Mouse (Mus musculus): ENCODE data around the gene Snx10. TPM values are rescaled to one million over a fixed set of nuclear protein-coding genes. Genes with fewer than 3 reads are reported as not detected.
A peak's percentile ranks its signal among the peaks of the same experiment; 100 is the strongest.

The Snx10 gene
- polyA plus RNA-seq, 1 experiment from 2014 or later = 17.6 TPM

GRCm38 (mm10) chr6:51556562-51556961 is 32.9 kb downstream of the Snx10 start:
- Histone ChIP-seq H3K4me2 (replicated peaks; ENCODE audit: low read depth, low read length) (no peak overlapping the region), H3K27me3 (ENCODE audit: control insufficient read depth, insufficient read depth, low read length) (no peaks in the 10 kb centered on the region), H3K9ac (replicated peaks; ENCODE audit: low read depth, low read length) (no peak overlapping the region), H3K4me1 (ENCODE audit: control insufficient read depth, insufficient read depth, low read length) (no peaks in the 10 kb centered on the region), H3K27ac (ENCODE audit: low read length) (no peak overlapping the region), H3K4me3 (ENCODE audit: low read depth, low read length) (no peak overlapping the region), H3K36me3 (ENCODE audit: control insufficient read depth, insufficient read depth, low read length) (no peaks in the 10 kb centered on the region), H3K9me3 (ENCODE audit: control insufficient read depth, low read depth, low read length) (no peaks in the 10 kb centered on the region)
- 92% methylated on average over 7 of the region's 7 CpGs for WGBS
- ATAC-seq (ENCODE audit: insufficient number of reproducible peaks, insufficient read depth, low FRiP score, low read depth) = no peak

GRCm38 (mm10) chr6:51558311-51558710 is 34.6 kb downstream of the Snx10 start:
- H3K4me2 ChIP-seq (replicated peaks; ENCODE audit: low read depth, low read length) = no peak overlapping the region
- H3K4me3 ChIP-seq (ENCODE audit: low read depth, low read length) = no peak overlapping the region
- no peaks in the 10 kb centered on the region for H3K36me3 ChIP-seq (ENCODE audit: control insufficient read depth, insufficient read depth, low read length)
- ATAC-seq (ENCODE audit: insufficient number of reproducible peaks, insufficient read depth, low FRiP score, low read depth) = no peak
- no peaks in the 10 kb centered on the region for H3K4me1 ChIP-seq (ENCODE audit: control insufficient read depth, insufficient read depth, low read length)
- no peaks in the 10 kb centered on the region for H3K9me3 ChIP-seq (ENCODE audit: control insufficient read depth, low read depth, low read length)
- WGBS = 94% methylated on average over 7 of the region's 7 CpGs
- H3K27me3 ChIP-seq (ENCODE audit: control insufficient read depth, insufficient read depth, low read length) = no peaks in the 10 kb centered on the region
- H3K9ac ChIP-seq (replicated peaks; ENCODE audit: low read depth, low read length) = no peak overlapping the region
- H3K27ac ChIP-seq (ENCODE audit: low read length) = no peak overlapping the region

GRCm38 (mm10) chr6:51566771-51567680 is 43.3 kb downstream of the Snx10 start:
- 61% methylated on average over 14 of the region's 14 CpGs for WGBS
- no peak overlapping the region for H3K4me2 ChIP-seq (replicated peaks; ENCODE audit: low read depth, low read length)
- H3K36me3 ChIP-seq (ENCODE audit: control insufficient read depth, insufficient read depth, low read length) = no peaks in the 10 kb centered on the region
- H3K27ac ChIP-seq (ENCODE audit: low read length) = no peak overlapping the region
- no peaks in the 10 kb centered on the region for H3K4me1 ChIP-seq (ENCODE audit: control insufficient read depth, insufficient read depth, low read length)
- H3K9ac ChIP-seq (replicated peaks; ENCODE audit: low read depth, low read length) = no peak overlapping the region
- no peak overlapping the region for H3K4me3 ChIP-seq (ENCODE audit: low read depth, low read length)
- H3K27me3 ChIP-seq (ENCODE audit: control insufficient read depth, insufficient read depth, low read length) = no peaks in the 10 kb centered on the region
- ATAC-seq (ENCODE audit: insufficient number of reproducible peaks, insufficient read depth, low FRiP score, low read depth) = no peak
- no peaks in the 10 kb centered on the region for H3K9me3 ChIP-seq (ENCODE audit: control insufficient read depth, low read depth, low read length)

- no peaks in the 10 kb centered on the region for H3K36me3 ChIP-seq (ENCODE audit: control insufficient read depth, insufficient read depth, low read length)
- no peaks in the 10 kb centered on the region for H3K27me3 ChIP-seq (ENCODE audit: control insufficient read depth, insufficient read depth, low read length)
- WGBS = 88% methylated on average over 8 of the region's 8 CpGs
- no peak for ATAC-seq (ENCODE audit: insufficient number of reproducible peaks, insufficient read depth, low FRiP score, low read depth)
- no peaks in the 10 kb centered on the region for H3K9me3 ChIP-seq (ENCODE audit: control insufficient read depth, low read depth, low read length)
- no peaks in the 10 kb centered on the region for H3K4me1 ChIP-seq (ENCODE audit: control insufficient read depth, insufficient read depth, low read length)
- no peak overlapping the region for H3K4me3 ChIP-seq (ENCODE audit: low read depth, low read length)
- no peak overlapping the region for H3K27ac ChIP-seq (ENCODE audit: low read length)
- H3K9ac ChIP-seq (replicated peaks; ENCODE audit: low read depth, low read length) = no peak overlapping the region
- H3K4me2 ChIP-seq (replicated peaks; ENCODE audit: low read depth, low read length) = no peak overlapping the region
Measured at GRCm38 (mm10) chr6:51569086-51569485, 45.4 kb downstream of the Snx10 start.

- Histone ChIP-seq H3K27me3 (ENCODE audit: control insufficient read depth, insufficient read depth, low read length) (no peaks in the 10 kb centered on the region), H3K4me3 (ENCODE audit: low read depth, low read length) (no peak overlapping the region), H3K9me3 (ENCODE audit: control insufficient read depth, low read depth, low read length) (no peaks in the 10 kb centered on the region), H3K9ac (replicated peaks; ENCODE audit: low read depth, low read length) (no peak overlapping the region), H3K27ac (ENCODE audit: low read length) (no peak overlapping the region), H3K4me2 (replicated peaks; ENCODE audit: low read depth, low read length) (no peak overlapping the region), H3K36me3 (ENCODE audit: control insufficient read depth, insufficient read depth, low read length) (no peaks in the 10 kb centered on the region), H3K4me1 (ENCODE audit: control insufficient read depth, insufficient read depth, low read length) (no peaks in the 10 kb centered on the region)
- WGBS = 75% methylated on average over 4 of the region's 4 CpGs
- ATAC-seq (ENCODE audit: insufficient number of reproducible peaks, insufficient read depth, low FRiP score, low read depth) = no peak
Measured at GRCm38 (mm10) chr6:51573136-51573535, 49.4 kb downstream of the Snx10 start.

GRCm38 (mm10) chr6:51574132-51574531 is 50.4 kb downstream of the Snx10 start:
- Histone ChIP-seq H3K4me1 (ENCODE audit: control insufficient read depth, insufficient read depth, low read length) (no peaks in the 10 kb centered on the region), H3K4me2 (replicated peaks; ENCODE audit: low read depth, low read length) (no peak overlapping the region), H3K9me3 (ENCODE audit: control insufficient read depth, low read depth, low read length) (no peaks in the 10 kb centered on the region), H3K36me3 (ENCODE audit: control insufficient read depth, insufficient read depth, low read length) (no peaks in the 10 kb centered on the region), H3K27me3 (ENCODE audit: control insufficient read depth, insufficient read depth, low read length) (no peaks in the 10 kb centered on the region), H3K4me3 (ENCODE audit: low read depth, low read length) (no peak overlapping the region), H3K27ac (ENCODE audit: low read length) (no peak overlapping the region), H3K9ac (replicated peaks; ENCODE audit: low read depth, low read length) (no peak overlapping the region)
- no peak for ATAC-seq (ENCODE audit: insufficient number of reproducible peaks, insufficient read depth, low FRiP score, low read depth)
- WGBS = 84% methylated on average over 13 of the region's 13 CpGs

GRCm38 (mm10) chr6:51578415-51578814 is 54.7 kb downstream of the Snx10 start:
- Histone ChIP-seq H3K36me3 (ENCODE audit: control insufficient read depth, insufficient read depth, low read length) (no peaks in the 10 kb centered on the region), H3K4me2 (replicated peaks; ENCODE audit: low read depth, low read length) (no peak overlapping the region), H3K27me3 (ENCODE audit: control insufficient read depth, insufficient read depth, low read length) (no peaks in the 10 kb centered on the region), H3K27ac (ENCODE audit: low read length) (no peak overlapping the region), H3K9ac (replicated peaks; ENCODE audit: low read depth, low read length) (no peak overlapping the region), H3K4me1 (ENCODE audit: control insufficient read depth, insufficient read depth, low read length) (no peaks in the 10 kb centered on the region), H3K4me3 (ENCODE audit: low read depth, low read length) (no peak overlapping the region), H3K9me3 (ENCODE audit: control insufficient read depth, low read depth, low read length) (no peaks in the 10 kb centered on the region)
- WGBS = 85% methylated on average over 4 of the region's 4 CpGs
- no peak for ATAC-seq (ENCODE audit: insufficient number of reproducible peaks, insufficient read depth, low FRiP score, low read depth)

GRCm38 (mm10) chr6:51580040-51580680 is 56.5 kb downstream of the Snx10 start:
- peak; percentile 82; the same call in 1 of the 2 replicates for ATAC-seq (ENCODE audit: insufficient number of reproducible peaks, insufficient read depth, low FRiP score, low read depth)
- Histone ChIP-seq H3K4me1 (ENCODE audit: control insufficient read depth, insufficient read depth, low read length) (no peaks in the 10 kb centered on the region), H3K4me3 (ENCODE audit: low read depth, low read length) (no peak overlapping the region), H3K9me3 (ENCODE audit: control insufficient read depth, low read depth, low read length) (no peaks in the 10 kb centered on the region), H3K36me3 (ENCODE audit: control insufficient read depth, insufficient read depth, low read length) (no peaks in the 10 kb centered on the region), H3K4me2 (replicated peaks; ENCODE audit: low read depth, low read length) (no peak overlapping the region), H3K27me3 (ENCODE audit: control insufficient read depth, insufficient read depth, low read length) (no peaks in the 10 kb centered on the region), H3K9ac (replicated peaks; ENCODE audit: low read depth, low read length) (no peak overlapping the region), H3K27ac (ENCODE audit: low read length) (no peak overlapping the region)
- WGBS = 26% methylated on average over 18 of the region's 18 CpGs
